Mouse (Mus musculus) c-Kit-positive CD71-positive TER-119-negative erythroid progenitor cells, embryonic 14.5 days (primary cell): ENCODE results near the gene Cdk2ap2.
"Not testable (repeated sequence)": the region's sequence is repeated elsewhere in the genome, so short reads cannot be mapped to it uniquely, and the experiment has no call there.

Experiments used
- DNase-seq: peaks from one replicate; pipeline ENCODE4 v3.0.0-alpha.2; 2013; ENCODE audit warnings: low read depth

Gene Cdk2ap2

GRCm38 (mm10) chr19:4068242-4068641 lies 28.7 kb upstream of the Cdk2ap2 start:
- not testable (repeated sequence) for DNase-seq

DNA sequence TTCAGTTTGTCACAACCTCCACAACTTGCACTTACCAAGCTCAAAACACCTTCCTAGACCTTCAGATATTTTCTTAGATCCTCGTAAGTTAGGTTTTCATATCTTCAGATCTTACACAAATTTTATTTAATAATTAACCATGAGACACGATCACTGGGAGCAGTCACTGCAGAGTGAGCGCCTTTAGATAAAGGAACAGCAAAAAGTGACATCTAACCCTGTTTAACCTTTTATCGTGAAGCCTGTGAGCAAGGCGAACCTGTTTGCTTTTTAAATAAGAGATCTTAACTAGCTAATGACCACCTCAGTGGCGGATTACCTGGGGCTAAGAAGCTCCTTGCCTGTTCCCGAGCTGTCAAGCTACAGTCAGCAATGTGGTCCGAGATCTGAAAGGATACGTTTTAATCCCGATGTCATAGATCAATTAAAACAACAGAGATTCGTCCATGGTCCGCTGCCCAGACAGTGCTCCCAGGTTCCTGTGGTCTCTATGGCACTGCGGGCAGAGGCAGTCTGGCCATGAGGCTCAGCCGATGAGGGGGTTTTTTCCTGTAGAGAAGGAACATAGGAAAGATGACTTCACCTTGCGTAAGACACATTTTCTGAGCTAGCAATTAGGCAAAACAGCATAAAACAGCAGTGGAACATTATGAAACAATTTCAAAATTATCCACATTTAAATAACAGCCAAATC lies 28.1 kb upstream of the Cdk2ap2 start:
- no peak for DNase-seq

DNA sequence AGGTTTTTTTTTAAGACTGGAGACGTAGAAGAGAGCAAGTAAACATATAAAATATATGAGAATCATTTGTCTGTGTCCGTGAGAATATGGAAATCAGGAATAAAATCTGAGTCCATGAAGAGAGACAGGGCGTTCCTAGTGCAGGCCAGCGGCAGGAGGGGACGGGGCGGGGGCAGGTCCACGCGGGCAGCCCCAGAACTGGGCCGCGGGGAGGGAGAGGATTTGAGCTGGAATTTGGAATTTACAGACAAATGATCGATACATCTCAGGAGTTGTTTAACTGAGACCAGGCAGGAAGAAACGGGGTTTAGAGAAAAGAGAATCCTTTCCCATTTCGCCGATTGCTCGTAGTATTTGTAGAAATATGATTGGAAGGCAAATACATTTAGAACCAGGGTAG lies 26.7 kb upstream of the Cdk2ap2 start:
- no peak for DNase-seq

DNA sequence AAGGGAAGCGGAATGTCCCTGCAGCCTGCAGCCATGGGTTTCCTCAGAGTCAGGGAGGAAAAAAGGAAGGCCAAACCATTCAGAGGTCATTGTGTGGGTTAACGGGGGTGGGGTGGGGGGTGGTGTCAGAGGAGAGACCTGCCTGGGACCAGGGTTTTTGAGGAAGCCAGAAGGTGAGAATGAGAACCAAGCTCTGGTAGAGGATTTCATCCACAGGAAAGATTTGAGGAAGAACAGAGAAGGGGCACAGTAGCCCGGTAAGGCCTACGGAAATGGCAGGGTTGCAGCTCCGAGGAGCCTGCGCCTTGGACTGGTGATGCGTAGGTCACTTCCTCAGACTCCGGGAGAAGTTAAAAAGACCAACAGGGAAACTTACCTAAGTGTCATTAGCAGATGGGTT lies 26.2 kb upstream of the Cdk2ap2 start:
- DNase-seq: no peak

DNA sequence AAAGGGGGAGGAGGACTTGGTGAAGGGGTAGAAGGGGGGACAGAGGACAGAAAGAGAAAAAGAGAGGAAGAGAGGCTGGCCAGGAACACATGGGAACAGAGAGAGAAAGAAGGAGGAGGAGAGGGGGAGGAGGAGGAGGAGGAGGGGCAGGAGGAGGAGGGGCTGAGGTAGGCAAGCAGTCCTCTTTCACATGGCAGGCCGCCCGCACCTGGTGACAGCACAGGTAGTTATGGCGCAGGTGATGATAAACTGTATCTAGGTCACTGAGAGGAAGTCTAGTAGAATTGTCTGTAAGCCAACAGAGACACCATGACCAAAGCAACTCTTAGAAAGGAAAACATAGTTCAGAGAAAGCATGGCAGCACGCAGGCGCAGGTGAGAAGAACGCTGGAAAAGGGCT lies 25.6 kb upstream of the Cdk2ap2 start:
- DNase-seq: no peak

GRCm38 (mm10) chr19:4072706-4073424 lies 24.1 kb upstream of the Cdk2ap2 start:
- DNase-seq: no peak

DNA sequence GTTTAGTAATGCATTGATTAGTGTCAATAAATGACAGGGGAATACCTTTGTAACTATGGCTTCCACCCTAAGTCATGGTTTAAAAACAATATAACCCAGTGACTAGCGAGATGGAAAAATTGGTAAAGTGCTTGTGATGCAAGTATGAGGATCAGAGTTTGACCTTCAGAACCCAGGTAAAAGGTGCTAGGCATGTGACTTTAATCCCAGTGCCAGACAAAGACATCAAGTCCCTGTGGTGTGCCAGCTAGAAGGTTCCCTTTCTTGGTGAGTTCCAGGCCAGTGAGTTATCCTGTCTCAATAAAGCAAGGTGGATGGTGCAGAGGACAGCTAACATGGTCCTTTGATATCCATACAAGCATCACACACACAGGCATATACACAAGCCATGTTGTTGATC lies 21.5 kb upstream of the Cdk2ap2 start:
- DNase-seq: no peak

GRCm38 (mm10) chr19:4079594-4079993 lies 17.4 kb upstream of the Cdk2ap2 start:
- no peak for DNase-seq

DNA sequence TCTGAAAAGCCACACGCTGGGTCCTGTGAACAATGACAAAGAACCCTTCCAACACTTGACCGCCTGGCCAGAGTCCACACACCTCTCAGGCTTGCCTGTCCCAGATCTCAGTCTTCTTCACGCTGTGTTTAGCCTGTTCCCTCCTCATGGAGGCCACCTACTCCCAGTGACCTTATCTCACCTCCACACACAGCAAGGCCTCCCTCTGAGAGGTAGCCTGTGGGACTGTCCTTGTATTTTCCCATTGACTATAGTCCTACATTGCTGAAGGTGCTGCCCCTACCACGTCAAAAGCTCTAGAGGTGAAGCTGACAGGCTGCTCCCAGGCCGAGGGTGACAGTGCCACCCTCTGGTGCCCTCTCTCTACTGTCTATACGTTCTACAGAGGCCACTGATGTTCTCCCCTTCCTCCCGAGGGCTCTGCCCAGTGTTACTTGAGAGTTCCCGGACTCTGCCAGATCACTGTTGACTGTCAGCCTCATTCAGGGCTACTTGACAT lies 16.4 kb upstream of the Cdk2ap2 start:
- DNase-seq: no peak

GRCm38 (mm10) chr19:4081394-4081793 lies 15.6 kb upstream of the Cdk2ap2 start, which contains the start of gene Cabp2:
TSS of gene Cabp2 (plus strand) at chr19:4081578.
- DNase-seq: no peak

DNA sequence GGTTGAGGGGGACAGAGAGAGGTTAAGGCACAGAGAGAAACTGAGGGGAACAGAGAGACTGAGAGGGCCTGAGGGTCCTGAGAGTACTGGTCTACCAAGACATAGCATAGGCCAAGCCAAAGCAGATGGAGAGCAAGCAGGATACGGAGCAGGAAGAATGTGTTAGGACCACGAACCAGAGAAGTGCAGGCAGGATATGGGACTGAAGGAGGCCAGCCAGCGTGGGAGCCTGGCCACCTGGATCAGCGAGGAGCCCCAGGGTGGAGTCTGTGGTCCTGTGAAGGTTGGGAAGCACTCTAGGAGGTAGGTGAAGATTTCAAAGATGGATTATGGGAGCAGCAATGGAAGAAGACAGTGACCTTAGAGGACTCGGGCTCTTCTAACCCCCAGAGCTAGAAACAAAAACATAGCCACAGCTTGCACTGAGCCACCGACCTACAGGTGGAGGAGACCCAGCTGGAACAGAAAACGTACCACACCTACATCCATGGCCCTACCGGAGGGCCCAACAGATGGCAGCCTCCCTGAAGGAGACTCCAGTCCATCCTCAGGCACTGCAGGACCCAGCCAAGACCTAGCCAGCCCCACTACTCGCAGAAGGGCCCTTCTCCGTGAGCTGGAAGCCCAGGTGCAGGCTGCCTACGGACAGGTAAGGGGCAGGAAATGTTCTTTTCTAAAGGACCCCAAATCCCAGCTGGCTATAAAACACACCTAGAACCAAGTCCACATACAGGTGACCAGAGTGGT lies 14.6 kb upstream of the Cdk2ap2 start:
- DNase-seq: no peak

DNA sequence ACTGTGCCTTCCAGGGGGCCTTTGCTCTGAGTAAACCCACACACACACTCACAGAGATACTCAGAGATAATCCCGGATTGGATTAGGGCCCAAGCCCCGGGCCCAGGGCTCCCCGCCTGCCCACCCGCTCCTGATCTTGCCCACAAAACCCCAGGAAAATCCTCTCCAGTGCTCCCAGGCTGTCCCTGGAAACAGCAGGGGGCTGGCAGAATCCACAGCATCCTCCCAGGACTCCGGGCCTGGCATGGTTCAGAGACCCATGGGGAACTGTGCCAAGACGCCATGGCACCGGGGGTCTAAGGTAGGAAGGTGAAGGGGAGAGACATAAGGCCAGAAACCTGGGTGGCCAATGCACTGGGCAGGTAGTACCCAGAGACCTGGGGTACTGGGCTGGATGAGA lies 13.7 kb upstream of the Cdk2ap2 start:
- no peak for DNase-seq

GRCm38 (mm10) chr19:4083826-4084225 lies 13.2 kb upstream of the Cdk2ap2 start:
- DNase-seq: no peak

- DNase-seq: no peak
These were observed 12.0 kb upstream of the Cdk2ap2 start for GRCm38 (mm10) chr19:4084984-4085383.

- no peak for DNase-seq
These were observed 10.8 kb upstream of the Cdk2ap2 start for GRCm38 (mm10) chr19:4086156-4086555.

- DNase-seq: no peak
These were observed 9.9 kb upstream of the Cdk2ap2 start for GRCm38 (mm10) chr19:4087090-4087489.

GRCm38 (mm10) chr19:4088146-4088545 lies 8.8 kb upstream of the Cdk2ap2 start:
- DNase-seq: no peak

DNA sequence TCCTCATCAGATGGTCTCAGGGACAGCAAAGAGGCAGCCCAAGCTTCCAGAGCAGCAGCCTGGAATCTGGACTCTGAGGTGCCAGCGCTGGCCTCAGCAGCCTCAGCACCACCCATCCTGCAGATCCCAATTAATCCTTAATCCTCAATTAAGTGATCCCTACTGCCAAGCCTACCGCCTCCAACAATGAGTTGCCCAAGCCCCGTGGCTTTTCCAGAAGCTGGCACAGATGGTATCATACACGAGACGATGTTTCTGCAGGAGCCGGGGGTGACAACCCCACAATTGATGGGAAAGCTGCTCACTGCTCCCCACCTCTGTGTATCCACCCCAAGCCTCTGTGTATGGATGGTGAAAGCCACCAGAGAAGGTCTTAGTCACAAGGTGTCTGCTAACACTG lies 7.9 kb upstream of the Cdk2ap2 start:
- no peak for DNase-seq

DNA sequence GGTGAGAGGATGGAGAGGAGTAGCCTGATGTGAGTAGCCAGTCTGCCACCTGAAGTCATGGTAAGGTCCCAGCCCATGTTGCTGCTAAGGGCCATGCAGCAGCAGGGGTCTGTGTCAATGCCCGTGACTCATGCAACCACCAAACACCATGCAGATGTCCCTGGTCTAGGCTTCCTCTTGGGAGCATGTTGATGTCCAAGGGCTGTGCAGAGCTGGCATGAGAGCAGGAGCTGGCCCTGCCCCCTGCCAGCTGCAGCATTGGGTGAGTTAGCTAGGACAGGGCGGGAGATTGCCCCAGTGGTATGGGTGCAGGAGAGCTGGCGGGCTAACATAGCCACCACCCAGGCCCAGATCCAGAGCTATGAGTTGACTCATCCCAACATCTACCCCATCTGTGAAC lies 6.5 kb upstream of the Cdk2ap2 start:
- DNase-seq: no peak

- DNase-seq: no peak
These were observed 5.6 kb upstream of the Cdk2ap2 start for GRCm38 (mm10) chr19:4091383-4091782.

- no peak for DNase-seq
These were observed 4.2 kb upstream of the Cdk2ap2 start for GRCm38 (mm10) chr19:4092750-4093149.

- DNase-seq: no peak
These were observed 3.2 kb upstream of the Cdk2ap2 start for GRCm38 (mm10) chr19:4093772-4094171.

DNA sequence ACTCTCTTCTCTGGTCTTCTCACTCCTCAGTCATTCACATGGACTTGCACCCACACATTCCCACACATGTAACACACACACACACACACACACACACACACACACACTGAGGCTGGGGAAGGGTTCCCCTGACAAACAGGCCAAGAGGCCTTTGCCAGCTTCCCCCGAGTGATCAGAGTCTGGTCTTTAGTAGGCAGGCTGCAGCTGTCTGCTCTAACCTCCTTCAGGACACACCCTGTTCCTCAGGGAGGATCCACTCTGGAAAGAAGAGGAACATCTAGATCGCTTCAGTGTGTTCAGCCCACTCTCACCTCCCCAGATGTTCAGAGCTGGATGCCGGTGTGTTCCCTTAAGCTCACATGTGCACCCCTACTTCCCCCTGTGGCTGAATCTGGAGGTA lies 2.6 kb upstream of the Cdk2ap2 start:
- no peak for DNase-seq
